Mouse (Mus musculus) spleen, adult 12 weeks (tissue): ENCODE data around the gene Capza3.

Experiments used
- DNase-seq: peaks from one replicate; pipeline ENCODE4 v3.0.0; 2022; ENCODE audit warnings: low spot score

Gene Capza3

GRCm38 (mm10) chr6:140040952-140041351 lies at the start of gene Capza3:
Gene Capza3, plus strand, starts transcription at chr6:140041252.
- DNase-seq = no peak

DNA sequence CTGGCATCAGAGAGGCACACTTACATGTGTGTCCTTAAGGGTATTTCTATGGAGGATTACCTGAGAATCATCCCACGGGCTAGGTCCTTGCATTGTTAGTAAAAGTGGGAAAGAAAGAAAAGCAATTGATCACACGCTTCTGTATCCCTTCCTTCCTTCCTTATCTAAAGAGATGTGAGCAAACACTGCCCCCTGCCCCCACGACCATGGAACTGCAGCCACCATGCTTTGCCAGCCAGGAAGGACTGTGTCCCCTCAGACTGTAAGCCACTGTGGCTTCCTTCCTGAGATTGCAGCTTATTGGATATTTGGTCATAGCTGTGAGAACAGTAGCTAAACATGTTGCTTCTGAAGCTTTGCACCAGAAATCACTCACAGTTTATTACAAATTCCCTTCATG lies 35.9 kb upstream of the Capza3 start:
- DNase-seq = no peak

- DNase-seq = no peak
These were observed 16.6 kb upstream of the Capza3 start for GRCm38 (mm10) chr6:140024404-140024803.

DNA sequence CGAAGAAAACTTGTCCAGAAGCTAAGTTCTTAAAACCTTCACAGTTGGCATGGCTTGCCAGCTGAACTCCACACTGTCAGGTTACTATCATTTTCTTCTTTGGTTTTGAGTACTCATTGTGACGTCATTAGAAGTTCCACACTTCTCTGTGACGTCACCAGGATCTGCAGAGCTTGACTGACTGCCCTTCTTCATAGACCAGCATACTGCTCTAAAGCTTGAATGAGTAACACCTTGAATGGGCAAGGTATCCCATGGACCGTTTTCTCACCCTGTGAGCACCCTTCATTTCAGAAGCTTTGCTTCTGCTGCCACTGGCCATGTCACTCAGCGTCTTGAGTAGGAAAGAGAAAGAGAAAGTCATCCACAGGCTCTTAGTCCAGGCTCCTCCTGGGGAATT lies 305 bp downstream of the Capza3 start, which contains the start of gene Plcz1:
Plcz1 (minus strand) TSS at position 101 of the 400 bp plus-strand sequence.
- DNase-seq = no peak

DNA sequence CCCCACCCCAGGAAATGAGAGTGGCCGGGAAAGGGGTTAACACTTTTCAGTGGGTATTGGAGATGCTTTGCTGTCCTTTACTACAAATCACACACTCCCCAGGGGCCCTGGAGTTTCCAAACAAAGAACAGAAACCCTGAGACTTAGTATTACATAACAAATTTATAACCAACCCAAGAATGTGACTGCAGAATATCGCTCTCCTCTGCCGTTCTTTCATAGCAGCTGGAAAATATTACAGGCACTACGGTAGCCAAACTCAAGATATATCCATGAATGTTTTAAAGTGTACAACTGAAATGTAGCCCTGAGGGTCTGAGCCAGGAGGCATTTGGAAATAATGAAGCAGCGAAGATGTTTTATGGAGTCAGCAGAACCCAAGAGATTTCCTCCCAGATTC lies 10.4 kb downstream of the Capza3 start:
- no peak for DNase-seq

- DNase-seq = no peak
These were observed 13.3 kb downstream of the Capza3 start for GRCm38 (mm10) chr6:140054271-140054928.

DNA sequence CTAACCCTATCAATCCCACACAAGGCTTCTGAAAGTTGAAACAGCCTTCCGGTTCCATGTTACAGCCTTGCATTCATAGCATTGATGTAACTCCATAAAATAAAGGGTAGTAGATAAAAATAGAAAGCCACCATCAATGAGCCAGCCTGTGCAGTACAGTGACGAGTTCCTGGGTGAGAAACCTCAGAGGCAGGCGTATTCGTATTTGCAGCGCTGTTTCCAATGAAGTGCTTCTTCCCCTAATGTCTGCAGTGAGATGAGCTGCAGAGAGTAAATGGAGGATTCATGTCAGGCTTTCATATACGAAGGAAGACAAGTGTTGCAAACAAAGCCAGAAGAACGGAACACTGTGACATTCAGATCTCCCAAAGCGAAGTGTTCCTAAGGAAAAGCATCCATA lies 28.1 kb downstream of the Capza3 start:
- no peak for DNase-seq

DNA sequence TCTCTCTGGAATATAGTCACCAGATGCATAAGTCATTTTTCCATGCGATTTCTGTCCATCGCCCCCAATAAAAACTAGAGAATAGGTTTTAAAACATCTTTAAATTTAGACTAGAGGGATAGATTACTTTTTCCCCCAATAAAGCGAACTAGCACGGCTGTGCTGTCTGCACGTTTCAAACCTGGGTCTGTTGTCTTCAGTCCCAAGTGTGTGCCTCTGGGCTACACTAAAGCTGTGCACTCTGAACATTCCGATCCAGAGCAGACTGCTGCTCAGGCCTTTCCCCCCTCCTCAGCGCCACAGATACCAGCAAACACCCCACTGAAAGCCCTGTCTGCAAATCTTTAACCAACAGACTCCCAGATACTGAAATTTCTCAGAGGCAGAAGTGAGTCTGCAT lies 39.9 kb downstream of the Capza3 start:
- no peak for DNase-seq

DNA sequence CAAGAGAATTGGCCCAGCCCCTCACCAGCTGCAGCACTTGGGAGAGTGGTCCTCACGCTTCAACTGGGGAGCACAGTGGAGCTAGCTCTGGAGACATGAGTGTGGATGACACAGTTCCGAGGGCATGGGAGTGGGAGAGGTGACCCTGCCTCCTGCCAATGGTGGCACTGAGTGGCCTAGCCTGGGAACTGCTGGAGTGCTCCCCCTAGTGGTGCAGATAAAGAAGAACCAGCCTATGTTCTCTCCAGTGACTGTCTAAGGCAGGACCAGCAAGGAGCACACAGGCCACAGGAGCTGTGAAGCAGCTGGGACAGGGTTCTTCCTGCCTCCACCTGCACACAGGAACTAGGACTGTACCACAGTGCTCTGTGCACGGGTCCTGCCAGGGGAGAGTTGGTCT lies 40.7 kb downstream of the Capza3 start:
- DNase-seq = no peak

GRCm38 (mm10) chr6:140089855-140090254 lies 48.8 kb downstream of the Capza3 start:
- DNase-seq = no peak
